Mouse (Mus musculus) lung, postnatal 0 days (tissue): ENCODE data around the gene Pkdcc. TPM values are rescaled to one million over a fixed set of nuclear protein-coding genes. Genes with fewer than 3 reads are reported as not detected.

Experiments used
- ATAC-seq: fragments of 200-750 bp; cut with Nextera tagmentation; 2 replicates; pipeline ENCODE4 v1.8.0; 2017; ENCODE audit warnings: moderate library complexity
- DNase-seq: peaks from one replicate; pipeline ENCODE4 v3.0.0-alpha.2; 2016; ENCODE audit warnings: low spot score
- H3K27ac ChIP-seq: fragments of 300-500 bp; sonication (generic); 2 replicates; pipeline ENCODE4 v1.5.1; 2014; ENCODE audit warnings: antibody characterized with exemption, mild to moderate bottlenecking, low read length, mixed read lengths
- H3K27me3 ChIP-seq: fragments of 300-500 bp; sonication (generic); replicated peaks from 2 replicates; pipeline ENCODE4 v1.6.1; 2014; ENCODE audit warnings: low read length, mixed read lengths; ENCODE audit not compliant: insufficient read depth
- H3K36me3 ChIP-seq: fragments of 300-500 bp; sonication (generic); 2 replicates; pipeline ENCODE4 v1.6.1; 2014; ENCODE audit warnings: low read length, mixed read lengths; ENCODE audit not compliant: insufficient read depth
- H3K4me1 ChIP-seq: fragments of 300-500 bp; sonication (generic); 2 replicates; pipeline ENCODE4 v1.6.1; 2014; ENCODE audit warnings: antibody characterized with exemption, low read depth, low read length, mixed read lengths; ENCODE audit not compliant: insufficient read depth
- H3K4me2 ChIP-seq: fragments of 300-500 bp; sonication (generic); replicated peaks from 2 replicates; pipeline ENCODE4 v1.6.1; 2014; ENCODE audit warnings: low read depth, mild to moderate bottlenecking, low read length, moderate library complexity, mixed read lengths
- H3K4me3 ChIP-seq: fragments of 300-500 bp; sonication (generic); 2 replicates; pipeline ENCODE4 v1.5.1; 2014; ENCODE audit warnings: low read depth, low read length
- H3K9ac ChIP-seq: fragments of 300-500 bp; sonication (generic); replicated peaks from 2 replicates; pipeline ENCODE4 v1.6.1; 2014; ENCODE audit warnings: low read depth, mild to moderate bottlenecking
- H3K9me3 ChIP-seq: fragments of 300-500 bp; sonication (generic); 2 replicates; pipeline ENCODE4 v1.6.1; 2016; ENCODE audit warnings: low read length, mixed read lengths
- CTCF ChIP-seq: IDR thresholded peaks from 2 replicates; pipeline ENCODE4 v1.5.1; 2016; ENCODE audit warnings: antibody characterized with exemption, mild to moderate bottlenecking
- EP300 ChIP-seq: IDR thresholded peaks from 2 replicates; pipeline ENCODE4 v1.6.1; 2016; ENCODE audit warnings: antibody characterized with exemption, mild to moderate bottlenecking, control low read depth
- WGBS: fragments of 180-500 bp; shearing (Covaris S2); extraction: QIAGEN DNeasy Blood & Tissue Kit; methylation state at CpG from one replicate; pipeline ENCODE4 v1.1.7; 2014; 5-methylcytosine and 5-hydroxymethylcytosine counted together
- polyA plus RNA-seq: library from polyadenylated mRNA; unstranded; fragments of >200 nt; fragmentation: Nextera tagmentation; extraction: Ambion mirVana; gene quantifications from 2 replicates; pipeline ENCODE4 v1.2.1, GENCODE M21; 2015

The Pkdcc gene
- polyA plus RNA-seq: 3.6 and 3.9 TPM in 2 replicates

DNA sequence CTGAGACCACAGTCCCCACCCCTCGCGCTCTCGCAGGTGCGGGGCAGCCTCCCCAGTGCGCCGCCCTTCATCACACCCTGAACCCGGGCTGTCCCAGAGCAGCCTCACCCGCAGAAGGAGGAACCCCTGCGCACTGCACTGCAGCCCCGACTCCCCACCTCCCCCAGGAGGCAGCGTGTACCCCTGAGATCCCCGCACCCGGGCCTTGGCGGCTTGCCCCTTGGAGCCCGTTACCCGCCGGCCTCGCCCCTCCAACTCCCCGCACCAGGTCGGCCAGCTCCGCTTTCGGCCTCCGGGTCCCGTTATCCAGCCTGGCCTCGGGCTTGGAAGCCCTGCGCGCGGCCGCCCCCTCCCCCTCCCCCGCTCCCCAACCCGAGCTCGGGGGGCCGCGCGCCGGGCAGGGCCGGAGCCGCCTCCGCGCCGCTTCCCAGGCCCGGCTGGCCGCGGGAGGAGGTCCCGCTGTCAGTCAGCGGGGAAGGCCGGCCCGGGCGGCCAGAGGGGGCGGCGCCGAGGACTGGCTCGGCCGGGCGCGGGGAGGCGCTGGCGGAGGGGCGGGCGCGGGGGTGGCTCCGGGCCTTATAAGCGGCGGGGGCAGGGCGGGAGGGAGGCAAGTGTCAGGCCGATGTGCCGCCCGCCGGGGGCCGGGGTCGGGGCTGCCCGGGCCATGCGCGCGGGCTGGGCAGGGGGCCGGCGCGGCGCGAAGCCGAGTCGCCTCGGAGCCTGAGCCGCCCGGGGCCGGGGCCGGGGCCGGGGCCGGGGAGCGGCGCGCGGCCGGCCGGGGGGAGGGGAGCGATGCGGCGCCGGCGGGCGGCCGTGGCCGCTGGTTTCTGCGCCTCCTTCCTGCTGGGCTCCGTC is at the start of gene Pkdcc:
TSS of gene Pkdcc (plus strand) at position 619 of the 855 bp plus-strand sequence.
- DNase-seq (peak; percentile 95), ATAC-seq (peak; percentile 95)
- Histone ChIP-seq H3K36me3 (no peaks in the 10 kb centered on the region), H3K27me3 (no peaks in the 10 kb centered on the region), H3K9ac (peak within 1 kb of the TSS; percentile 55), H3K4me3 (peak within 1 kb of the TSS; percentile 73), H3K4me2 (peak within 1 kb of the TSS; percentile 97), H3K27ac (peak within 1 kb of the TSS; percentile 76), H3K4me1 (peaks cover 23% of the 10 kb centered on the region; the same call in 1 of the 2 replicates), H3K9me3 (no peaks in the 10 kb centered on the region)
- 2% methylated on average over 43 of the region's 105 CpGs for WGBS
- no peak for TF ChIP-seq EP300

DNA sequence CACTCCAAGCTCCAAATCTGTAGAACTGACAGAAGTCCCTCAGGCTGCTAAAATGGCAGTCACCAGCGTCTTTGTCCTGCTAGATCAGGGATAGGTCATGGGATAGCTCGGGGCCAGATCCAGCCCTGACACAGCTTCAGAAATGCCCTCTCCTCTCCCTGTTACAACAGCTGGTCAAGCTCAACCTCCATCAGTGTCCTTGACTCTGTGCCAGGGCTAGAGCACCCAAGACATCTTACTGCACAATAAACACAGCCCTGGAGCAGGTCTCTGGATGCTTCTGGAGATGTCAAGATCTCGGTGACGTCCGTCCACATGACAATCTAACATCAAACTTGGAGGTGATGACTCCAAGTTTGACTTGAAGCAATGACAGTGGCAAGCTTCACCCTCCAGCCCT is 48.9 kb upstream of the Pkdcc start:
- no peaks in the 10 kb centered on the region for H3K27me3 ChIP-seq
- ATAC-seq: no peak
- H3K9me3 ChIP-seq: no peaks in the 10 kb centered on the region
- H3K27ac ChIP-seq: no peak overlapping the region
- 70% methylated on average over 5 of the region's 5 CpGs for WGBS
- no peaks in the 10 kb centered on the region for H3K4me1 ChIP-seq
- TF ChIP-seq CTCF: no peak
- no peak for TF ChIP-seq EP300
- H3K4me2 ChIP-seq: no peak overlapping the region
- no peak overlapping the region for H3K4me3 ChIP-seq
- no peak overlapping the region for H3K9ac ChIP-seq
- no peaks in the 10 kb centered on the region for H3K36me3 ChIP-seq
- no peak for DNase-seq

DNA sequence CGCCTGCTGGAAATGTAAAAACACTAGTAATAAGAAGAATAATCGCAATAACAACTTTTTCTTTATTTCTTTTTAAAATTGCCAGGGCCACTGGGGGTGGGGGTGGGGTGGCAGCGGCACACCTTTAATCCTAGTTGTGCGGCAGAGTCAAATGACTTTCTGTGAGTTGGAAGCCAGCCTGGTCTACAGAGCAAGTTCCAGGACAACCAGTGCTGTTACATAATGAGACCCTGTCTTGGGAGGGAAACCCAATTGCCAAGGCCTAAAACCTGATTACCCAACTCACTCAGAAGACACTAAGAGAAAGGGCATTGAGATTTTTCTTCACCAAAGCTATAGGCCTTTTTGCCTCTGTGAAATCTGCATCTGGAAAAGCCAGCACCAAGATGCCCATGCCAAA is 38.9 kb upstream of the Pkdcc start:
- DNase-seq (no peak), ATAC-seq (no peak)
- H3K9ac ChIP-seq: no peak overlapping the region
- no peaks in the 10 kb centered on the region for H3K27me3 ChIP-seq
- H3K9me3 ChIP-seq: no peaks in the 10 kb centered on the region
- TF ChIP-seq CTCF: no peak
- no peak for TF ChIP-seq EP300
- H3K27ac ChIP-seq: no peak overlapping the region
- no peak overlapping the region for H3K4me2 ChIP-seq
- peaks cover 4% of the 10 kb centered on the region; the same call in 1 of the 2 replicates for H3K4me1 ChIP-seq
- H3K4me3 ChIP-seq: no peak overlapping the region
- WGBS: 79% methylated on average over 4 of the region's 4 CpGs
- H3K36me3 ChIP-seq: no peaks in the 10 kb centered on the region

DNA sequence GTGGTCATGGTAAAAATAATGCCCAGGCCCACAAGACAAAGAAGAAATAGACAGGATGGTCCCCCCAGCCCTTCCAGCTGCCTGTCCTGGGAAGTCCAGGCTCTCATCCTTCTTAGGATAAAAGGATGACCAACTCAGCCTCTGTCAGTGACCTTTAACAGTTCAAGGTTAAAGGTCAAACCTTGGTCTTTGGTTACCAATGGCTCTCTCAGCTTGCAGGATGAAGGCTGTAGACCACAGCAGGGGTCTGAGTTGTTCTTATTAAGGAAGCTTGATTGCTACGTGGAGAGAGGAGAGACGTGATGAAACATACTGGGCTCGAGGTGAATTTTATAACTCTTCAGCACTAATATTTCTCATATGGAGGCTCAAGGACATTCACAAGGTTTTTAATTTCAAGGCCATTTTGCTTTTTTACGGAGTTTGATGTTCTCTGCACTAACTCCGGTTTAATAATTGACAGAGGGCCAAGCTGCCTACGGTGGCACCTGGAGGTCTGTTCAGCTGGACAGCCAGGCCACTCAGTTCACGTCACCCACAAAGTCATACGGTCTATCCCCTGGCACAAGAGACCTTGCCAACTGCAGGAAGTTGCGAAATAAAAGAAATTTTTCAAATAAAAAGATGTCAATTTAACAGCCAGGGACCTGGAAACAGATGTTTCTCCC is 36.5 kb upstream of the Pkdcc start:
- DNase-seq: no peak
- 40% methylated on average over 9 of the region's 9 CpGs for WGBS

DNA sequence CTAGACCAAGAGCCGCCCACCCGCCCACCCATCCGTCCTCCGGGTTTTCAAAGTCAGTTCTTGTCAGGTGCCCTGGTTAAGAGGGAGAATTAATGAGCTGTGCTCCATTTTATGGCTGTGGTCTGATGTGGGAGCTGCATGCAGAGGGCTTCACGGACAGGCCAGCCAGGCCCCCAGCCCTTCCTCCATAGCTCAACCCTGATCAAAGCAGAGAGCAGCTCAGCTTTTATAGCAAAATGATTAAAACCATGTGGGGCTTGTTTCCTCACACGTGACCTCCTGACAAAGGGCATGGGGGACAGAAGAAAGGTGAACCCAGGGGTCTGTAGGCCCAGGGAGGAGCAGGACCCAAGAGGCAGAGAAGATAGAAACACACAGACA is 36.0 kb upstream of the Pkdcc start:
- Histone ChIP-seq H3K27ac (no peak overlapping the region), H3K9ac (no peak overlapping the region), H3K27me3 (no peaks in the 10 kb centered on the region), H3K4me2 (no peak overlapping the region), H3K4me3 (no peak overlapping the region), H3K4me1 (peaks cover 4% of the 10 kb centered on the region; the same call in 1 of the 2 replicates), H3K9me3 (no peaks in the 10 kb centered on the region), H3K36me3 (no peaks in the 10 kb centered on the region)
- TF ChIP-seq EP300: no peak
- no peak for TF ChIP-seq CTCF
- ATAC-seq (no peak), DNase-seq (no peak)
- 50% methylated on average over 6 of the region's 6 CpGs for WGBS

More for the DNA sequence above, 36.5 kb upstream of the Pkdcc start:
- Histone ChIP-seq H3K4me2 (no peak overlapping the region), H3K36me3 (no peaks in the 10 kb centered on the region), H3K9me3 (no peaks in the 10 kb centered on the region), H3K4me3 (no peak overlapping the region), H3K27ac (no peak overlapping the region), H3K9ac (no peak overlapping the region), H3K4me1 (peaks cover 4% of the 10 kb centered on the region; the same call in 1 of the 2 replicates), H3K27me3 (no peaks in the 10 kb centered on the region)
- ATAC-seq: no peak
- TF ChIP-seq EP300: no peak
- TF ChIP-seq CTCF: no peak

DNA sequence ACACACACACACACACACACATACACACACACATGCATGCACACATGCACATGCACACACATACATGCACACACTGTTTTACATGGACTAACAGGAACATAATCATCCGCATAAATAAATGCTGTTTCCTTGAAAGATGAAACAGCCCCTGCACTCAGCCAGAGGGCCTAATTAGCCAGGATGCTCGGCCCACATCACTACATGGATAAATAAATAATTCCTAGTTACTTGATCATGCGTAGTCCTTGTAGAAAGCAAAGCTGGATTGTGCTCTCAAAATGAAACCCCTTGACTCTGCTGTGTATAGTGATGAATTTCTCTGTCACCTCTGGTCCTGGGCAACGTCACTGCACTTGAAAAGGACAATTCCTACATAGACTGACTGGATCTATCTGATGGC is 35.5 kb upstream of the Pkdcc start:
- ATAC-seq (no peak), DNase-seq (no peak)
- Histone ChIP-seq H3K27ac (no peak overlapping the region), H3K4me2 (no peak overlapping the region), H3K9me3 (no peaks in the 10 kb centered on the region), H3K36me3 (no peaks in the 10 kb centered on the region), H3K4me1 (peaks cover 4% of the 10 kb centered on the region; the same call in 1 of the 2 replicates), H3K9ac (no peak overlapping the region), H3K4me3 (no peak overlapping the region), H3K27me3 (no peaks in the 10 kb centered on the region)
- TF ChIP-seq CTCF (no peak), EP300 (no peak)
- 77% methylated on average over 4 of the region's 4 CpGs for WGBS
